Mouse (Mus musculus): Measurements from ENCODE around the gene Ift172.
"Not testable (repeated sequence)": the region's sequence is repeated elsewhere in the genome, so short reads cannot be mapped to it uniquely, and the experiment has no call there.

DNA sequence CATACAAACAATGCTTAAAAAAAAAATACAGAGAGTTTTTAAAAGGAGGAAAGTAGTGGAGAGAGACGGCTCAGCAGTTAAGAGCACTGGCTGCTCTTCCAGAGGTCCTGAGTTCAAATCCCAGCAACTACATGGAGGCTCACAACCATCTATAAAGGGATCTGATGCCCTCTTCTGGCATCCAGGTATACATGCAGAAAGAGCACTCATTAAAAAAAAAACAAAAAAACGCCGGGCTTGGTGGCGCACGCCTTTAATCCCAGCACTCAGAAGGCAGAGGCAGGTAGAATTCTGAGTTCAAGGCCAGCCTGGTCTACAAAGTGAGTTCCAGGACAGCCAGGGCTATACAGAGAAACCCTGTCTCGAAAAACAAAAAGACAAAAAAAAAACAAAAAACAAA, 74.4 kb downstream of the Ift172 start:
- TF ChIP-seq POLR2A, CTCF (IDR thresholded peaks at IDR 0.05; ENCODE audit: insufficient read depth, low read depth, low read length): not testable (repeated sequence)

Data from olfactory bulb, adult 2 months (tissue).